Mouse (Mus musculus) CD4-positive helper T cell, adult 2 months (primary cell): ENCODE measurements around the gene Parg.
A peak's percentile ranks its signal among the peaks of the same experiment; 100 is the strongest.
"Not testable (repeated sequence)": the region's sequence is repeated elsewhere in the genome, so short reads cannot be mapped to it uniquely, and the experiment has no call there.

Source experiments
- DNase-seq: peaks from one replicate; pipeline ENCODE4 v3.0.0-alpha.2; 2012; ENCODE audit warnings: low read depth, missing footprints, low spot score

Gene Parg

DNA sequence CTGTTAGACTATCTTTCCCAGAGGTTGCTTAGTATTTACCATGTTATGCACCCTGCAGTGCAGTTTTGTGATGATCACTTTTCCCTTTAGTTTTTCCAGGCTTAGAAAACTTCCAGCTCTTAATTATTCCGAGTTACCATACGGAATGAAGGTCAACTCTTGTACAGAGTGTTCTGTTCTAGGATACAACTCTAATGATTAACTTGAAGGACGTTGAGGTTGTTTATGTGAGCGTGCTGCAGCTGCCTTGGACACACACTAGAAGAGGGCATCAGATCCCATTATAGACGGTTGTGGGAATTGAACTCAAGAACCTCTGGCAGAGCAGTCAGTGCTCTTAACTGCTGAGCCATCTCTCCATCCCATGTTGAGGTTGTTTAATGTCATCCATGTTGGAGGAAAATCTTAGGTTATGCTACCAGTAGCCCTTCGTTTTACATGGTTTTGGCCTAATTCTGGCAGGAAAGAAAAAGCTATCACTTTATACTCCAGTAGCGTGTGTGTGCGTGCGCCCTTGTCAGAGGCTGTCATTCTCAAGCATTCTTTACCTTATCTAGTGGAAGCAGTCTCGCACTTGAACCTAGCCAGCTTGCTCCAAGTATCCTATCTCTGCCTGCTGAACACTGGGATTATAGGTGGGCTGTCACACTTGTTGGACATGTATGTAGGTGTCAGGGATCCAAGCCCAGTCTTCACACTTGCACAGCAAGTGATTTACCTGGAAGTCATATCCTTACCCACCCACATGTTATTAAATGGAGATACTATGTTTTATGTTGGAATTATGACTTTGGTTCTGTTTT is 22.2 kb upstream of the Parg start:
- no peak for DNase-seq

DNA sequence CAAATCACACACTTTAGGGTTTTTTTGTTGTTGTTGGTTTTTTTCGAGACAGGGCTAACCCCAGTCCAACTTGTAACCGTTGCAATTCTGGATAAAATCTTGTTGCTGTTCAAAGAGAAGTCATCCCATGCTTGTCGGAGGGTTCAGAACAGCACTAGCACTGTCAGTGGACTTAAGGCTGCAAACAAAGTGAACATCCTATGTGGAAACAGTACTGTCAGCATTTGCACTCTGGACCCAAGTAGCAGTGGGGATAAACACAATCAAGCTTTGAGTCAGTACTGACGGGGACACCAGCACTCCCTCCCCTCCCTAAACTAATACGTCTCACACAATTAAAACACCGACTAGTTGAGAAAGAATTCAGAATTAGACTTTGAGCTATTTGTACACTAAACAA is 20.9 kb upstream of the Parg start:
- no peak for DNase-seq

DNA sequence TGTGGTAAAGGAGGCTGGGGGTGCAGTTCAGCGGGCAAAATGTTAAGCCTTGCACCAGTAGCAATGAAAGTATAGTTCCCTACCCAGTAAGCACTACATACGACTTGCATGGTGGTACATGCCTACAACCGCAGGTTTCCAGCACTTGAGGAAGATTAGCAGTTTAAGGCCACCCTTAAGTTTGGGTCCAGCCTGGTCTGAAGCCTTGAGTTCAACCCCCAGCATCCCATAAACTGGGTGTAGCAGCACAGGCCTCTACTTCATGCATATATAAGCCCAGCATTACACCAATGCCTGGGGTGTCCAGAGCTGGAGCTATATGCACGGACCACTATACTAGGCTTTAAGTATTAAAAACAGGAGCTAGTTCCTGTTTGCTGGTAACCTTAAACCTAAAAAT is 17.9 kb upstream of the Parg start:
- no peak for DNase-seq

DNA sequence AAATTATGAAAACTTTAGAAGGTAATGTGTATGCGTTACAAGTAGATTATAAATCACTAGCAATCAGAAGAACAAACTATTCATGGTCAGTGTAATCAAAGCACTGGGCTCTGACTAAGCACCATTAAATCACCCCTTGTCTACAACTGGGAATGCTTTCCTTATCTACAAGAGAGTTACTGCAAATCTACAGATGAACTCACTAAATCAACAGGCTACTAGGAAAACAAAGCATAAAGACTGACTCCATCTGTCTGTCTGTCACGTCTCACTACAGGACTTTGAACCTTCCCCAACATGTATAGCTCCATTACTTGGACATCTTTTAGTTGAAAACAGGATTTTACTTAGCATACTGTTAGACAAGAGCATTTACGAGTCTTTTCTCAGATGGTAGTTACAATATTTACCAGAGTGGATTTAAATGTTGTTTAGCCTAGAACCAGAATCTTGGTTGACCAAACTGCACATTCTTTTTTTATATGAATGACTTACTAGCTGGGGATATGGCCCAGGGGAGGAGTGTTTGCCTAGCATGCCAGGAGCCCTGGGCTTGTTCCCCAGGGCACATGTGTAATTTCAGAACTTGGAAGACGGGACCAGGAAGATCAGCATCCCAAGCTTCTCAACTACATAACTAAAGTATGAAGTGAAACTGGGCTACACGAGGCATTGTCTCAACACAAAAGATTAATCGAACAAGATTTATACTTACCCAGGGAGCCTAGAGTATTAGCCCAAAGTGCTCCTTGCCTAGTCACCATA is 10.9 kb upstream of the Parg start:
- no peak for DNase-seq

DNA sequence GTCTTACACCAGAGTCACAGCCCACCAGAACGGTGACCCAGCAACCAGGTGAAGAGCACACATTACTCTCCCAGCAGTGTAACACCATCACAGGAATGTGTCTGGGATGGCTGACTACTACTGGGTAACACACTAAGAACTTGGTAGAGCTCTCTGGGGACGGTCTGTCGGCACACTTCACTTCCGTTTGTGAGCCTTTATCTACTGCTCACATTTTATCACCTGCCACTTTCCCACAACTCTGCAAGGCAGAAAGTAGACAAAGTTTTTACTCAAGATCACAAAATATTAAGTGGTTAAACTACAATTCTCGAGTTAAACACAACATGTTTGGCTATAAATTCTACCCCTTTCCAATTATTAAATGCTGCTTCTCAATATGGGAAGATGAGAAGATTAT is 9.8 kb upstream of the Parg start:
- DNase-seq = no peak

DNA sequence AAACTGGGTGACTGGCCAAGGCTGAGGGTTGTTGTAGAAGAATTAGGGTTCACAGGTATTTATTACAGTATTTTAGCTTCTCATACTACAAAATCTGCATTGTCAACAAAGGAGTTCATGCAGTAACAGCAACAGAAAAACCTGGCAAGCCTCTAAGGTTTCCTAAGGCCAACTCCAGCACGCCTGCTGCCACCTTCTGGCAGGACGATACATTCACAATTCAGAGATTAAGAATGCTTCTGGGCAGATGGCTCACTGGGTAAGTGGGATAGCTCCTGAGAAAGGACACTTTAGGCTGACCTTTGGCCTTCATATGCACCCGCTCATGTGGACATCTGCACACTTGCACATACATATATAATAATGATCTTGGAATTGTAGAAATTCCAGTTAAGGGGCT is 9.3 kb upstream of the Parg start:
- peak; percentile 50 for DNase-seq

DNA sequence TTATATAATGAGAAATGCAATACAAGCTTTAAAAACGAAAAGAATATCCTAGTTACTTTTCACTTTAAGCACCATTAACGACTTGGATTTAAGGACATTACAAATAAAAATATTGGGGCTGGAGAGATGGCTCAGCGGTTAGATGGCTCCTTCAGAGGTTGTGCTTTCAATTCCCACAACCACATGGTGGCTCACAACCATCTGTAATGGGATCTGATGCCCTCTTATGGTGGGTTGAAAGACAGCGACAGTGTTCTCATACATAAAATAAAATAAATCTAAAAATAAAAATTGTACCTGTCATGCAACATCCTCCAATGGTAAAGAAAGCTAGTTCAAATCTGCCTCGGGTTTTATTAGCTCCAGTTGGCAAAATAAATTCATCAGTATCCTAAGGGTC is 8.2 kb upstream of the Parg start:
- DNase-seq = not testable (repeated sequence)

DNA sequence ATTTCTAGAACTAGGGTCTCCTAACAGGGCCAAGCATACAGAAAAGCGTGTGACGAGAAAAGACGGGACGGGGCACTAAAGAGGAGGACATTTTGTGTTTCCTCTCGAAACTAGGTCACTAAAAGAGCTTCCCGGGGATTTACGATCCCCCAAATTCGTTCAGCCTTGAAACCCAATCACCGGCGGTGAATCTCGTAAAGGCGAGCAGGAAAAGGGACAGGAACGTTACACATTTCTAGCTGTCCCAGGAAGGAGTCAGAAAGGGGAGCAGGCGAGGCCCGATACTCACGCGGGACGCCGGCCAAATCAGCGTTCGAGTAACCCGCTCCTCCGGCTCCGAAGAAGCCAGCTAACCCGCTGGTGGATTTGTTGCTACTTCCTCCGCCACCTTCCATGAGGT is 395 bp upstream of the Parg start:
- peak; percentile 44 for DNase-seq

DNA sequence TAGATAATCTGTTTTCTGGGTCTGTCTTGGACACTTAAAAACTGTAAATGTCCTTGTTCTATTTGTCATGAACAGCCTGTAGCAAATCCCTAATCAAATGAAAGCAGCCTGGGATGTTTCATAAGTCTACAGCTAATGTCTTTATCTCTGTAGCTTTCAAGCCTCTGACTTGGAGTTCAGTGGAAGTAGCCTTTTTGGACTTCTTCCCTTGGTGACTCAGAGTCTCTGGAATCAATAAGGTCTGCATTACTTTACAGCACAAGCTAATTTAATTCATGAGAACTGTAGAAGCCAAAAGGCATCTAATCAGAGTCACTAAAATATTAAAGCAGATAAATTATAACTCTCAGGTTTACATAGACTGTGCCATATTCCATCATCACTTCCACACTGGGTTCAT is 24.9 kb downstream of the Parg start:
- no peak for DNase-seq

DNA sequence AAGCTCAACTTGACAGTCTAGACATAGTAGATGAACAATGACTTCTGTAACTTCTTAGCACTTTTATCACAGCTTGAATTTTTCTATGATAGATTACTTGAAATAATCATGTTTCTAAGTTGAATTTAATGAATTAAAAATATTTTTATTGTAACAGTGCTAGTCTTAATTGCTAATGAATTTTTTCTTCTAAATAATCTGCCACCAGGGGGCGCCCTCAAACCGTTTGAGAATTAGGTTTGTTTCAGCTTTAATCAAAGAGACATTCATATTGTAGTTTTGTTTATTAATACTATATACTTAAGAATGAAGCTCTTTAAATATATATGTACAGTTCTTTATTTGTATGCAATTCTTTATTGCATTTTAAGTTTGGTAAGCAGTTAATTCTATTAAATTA is 27.2 kb downstream of the Parg start:
- peak; percentile 41 for DNase-seq

DNA sequence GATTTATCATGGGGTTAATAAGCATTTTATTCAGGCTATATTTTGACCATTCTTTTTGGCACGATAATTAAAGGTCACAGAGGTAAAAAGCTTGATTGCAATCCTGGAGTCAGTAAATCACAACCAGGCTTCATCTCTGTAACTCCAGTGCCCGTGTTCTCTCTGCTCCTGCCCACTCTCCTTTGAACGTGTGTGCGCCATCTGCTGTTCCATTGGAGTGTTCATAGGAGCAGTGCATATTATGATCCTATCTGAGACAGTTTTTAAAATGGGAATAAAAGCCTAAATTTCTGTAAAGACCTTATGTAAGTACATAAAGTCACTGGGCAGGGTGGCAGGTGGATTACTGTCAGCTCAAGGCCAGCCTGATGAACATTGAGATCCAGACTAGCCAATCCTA is 40.7 kb downstream of the Parg start:
- no peak for DNase-seq

DNA sequence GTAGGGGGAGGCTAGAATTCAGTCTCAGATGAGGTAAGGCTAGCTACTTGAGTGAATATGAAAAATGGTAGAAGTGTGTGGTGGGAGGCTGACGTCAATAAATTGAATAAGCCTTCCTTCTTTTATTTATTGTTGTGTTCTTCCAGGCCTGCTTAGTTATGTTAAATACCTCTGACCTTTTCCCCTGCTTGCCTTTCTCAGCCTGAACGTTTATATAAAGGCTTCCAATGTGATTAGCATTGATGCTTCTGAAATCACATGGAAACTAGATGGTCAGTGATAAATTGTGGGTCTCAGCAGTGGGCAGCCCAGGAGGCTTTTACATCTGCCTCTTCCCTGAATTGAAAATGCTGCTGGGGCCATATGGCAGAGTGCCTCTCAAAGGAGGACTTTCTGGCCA is 44.3 kb downstream of the Parg start:
- DNase-seq = no peak

DNA sequence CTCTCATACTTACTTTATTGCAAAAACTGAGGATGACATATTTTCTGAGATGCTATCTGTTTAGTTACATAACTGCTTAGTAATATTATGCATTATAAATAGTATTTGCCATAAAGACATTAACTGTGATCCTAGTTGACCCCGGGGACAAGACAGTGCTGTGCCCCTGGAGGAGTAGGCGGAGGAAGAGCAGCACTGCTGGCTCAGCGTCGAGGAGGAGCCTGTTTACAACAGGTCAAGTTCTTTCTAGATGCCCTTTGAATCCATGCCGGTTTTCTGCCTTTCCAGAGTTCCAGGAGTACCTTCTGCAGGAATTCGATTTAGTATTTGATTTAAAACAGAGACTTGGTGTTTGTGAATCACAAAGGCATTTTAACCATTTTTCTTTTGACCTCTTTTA is 47.9 kb downstream of the Parg start:
- no peak for DNase-seq

DNA sequence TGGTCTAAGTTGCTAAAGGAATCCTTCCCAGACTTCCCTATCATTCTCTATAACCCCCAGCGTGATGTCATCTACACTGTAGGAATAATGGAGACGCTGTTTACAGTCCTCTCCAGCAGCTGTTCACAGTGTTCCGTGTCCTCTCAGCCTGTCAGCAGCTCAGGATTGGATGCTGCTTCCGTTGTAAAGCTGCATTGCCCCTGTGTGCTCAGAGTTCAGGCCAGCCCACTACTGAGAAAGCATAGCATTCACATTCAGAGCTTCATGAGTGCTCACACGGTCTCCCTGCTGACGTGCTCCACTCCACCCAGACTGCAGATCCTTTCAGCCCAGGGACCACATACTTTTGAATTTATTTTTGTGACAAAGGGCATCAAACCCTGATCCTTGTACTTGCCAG is 59.1 kb downstream of the Parg start:
- DNase-seq = no peak

DNA sequence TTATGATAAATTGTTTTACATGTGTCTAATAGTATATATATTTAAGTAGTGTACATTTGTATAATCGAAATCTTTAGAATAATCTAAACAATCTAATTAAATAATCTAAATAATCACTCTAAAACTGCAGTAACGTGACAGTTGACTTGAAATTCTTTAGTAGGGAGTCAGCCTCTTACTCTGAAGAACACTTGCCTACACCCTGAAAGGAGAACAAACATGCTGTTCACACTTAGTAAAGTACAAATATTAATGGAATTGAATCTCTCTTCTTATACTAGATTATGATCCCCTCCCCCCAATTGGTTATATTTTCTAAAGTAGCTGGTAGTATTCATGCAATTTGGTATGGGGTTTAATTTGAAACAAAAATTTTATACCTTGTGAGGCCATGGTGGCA is 60.0 kb downstream of the Parg start:
- DNase-seq = no peak

DNA sequence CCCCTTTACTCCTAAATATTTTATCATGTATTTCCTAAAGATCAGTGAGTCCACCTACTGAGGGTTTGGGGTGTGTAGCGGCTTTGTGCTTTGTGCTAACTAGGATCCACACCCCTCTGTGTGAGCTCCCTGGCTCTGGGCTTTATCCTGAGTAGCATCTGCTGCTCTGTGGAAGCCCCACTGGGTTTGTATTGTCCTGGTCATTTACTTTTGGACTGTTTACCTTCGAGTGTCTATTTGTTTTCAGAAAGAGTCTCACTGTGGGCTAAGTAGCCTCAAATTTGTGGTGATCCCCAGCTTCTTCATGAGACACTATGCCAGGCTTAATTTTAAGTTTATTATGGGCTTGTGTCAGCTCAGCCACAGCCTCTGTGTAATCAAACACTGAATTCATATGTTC is 67.2 kb downstream of the Parg start:
- DNase-seq = no peak

DNA sequence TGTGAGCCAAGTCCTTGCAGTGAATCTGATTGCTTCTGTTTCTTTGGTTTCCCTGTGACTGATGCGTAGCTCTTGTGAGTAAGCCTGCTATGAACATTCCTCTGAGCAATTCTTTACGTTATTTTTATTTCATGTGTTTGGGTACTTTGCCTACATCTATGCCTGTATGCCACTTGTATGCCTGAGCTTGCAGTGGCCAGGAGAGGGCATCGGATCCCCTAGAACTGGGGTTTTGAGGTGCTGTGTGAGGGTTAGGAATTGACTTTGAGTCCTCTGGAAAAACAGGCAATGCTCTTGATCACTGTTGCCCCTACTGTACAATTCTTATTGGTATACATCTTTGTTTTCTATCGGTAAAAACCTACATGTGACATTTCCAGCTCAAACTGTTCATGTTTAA is 67.8 kb downstream of the Parg start:
- no peak for DNase-seq

DNA sequence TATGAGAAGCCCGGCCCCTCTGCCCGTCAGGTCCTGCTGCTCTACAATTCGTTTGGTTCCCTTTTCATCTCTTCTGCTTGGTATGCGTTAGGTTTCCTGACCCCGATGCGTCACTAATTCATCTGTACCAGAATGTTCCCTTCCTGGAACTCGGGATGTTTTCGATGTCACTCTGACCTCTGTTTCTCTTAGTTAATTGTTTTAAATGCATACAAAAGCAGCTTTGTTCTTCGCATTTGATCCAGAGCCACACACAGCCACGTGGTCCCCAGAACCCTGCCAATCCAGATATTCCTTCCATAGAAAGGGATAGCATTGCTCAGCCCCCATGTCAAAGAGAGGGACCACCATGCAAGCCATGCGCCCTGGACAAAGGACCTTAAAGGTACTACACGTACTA is 99.9 kb downstream of the Parg start:
- no peak for DNase-seq

DNA sequence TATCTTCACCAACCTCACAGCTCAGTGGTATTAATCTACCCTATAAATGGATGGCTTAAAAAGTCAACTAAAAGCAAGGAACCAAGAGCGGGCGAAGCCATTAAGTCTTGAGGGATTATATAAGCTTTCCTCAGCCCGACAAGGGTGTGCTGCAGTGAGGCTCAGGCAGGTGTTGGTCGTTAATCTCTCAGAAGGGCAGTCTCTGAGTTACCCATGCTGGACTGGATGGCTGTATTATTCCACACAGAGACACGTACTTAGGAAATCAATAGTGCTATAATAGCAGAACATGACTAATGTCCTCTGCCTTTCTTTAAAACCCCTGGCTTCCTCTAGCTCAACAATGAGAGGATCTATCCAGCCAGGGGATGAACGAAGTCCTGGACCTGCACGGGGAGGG is 100.7 kb downstream of the Parg start:
- no peak for DNase-seq

DNA sequence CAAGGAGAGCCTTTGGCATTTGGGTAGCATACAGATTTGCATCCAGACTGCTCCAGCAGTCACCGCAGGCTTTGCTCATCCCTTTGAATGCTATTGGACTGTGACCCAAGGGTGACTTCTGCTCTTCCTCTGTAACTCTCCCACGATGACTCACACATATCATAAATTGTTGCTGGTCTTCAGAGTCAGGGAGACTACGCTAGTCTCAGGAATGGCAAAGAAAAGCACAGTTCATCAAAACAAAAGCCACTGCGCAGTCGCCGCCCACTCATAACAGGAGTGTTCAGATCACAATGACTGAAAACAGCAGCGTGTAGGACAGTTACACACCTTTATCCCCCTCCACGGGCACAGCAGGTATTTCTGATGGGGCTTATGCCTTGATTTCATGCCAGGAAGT is 103.2 kb downstream of the Parg start:
- DNase-seq = no peak

DNA sequence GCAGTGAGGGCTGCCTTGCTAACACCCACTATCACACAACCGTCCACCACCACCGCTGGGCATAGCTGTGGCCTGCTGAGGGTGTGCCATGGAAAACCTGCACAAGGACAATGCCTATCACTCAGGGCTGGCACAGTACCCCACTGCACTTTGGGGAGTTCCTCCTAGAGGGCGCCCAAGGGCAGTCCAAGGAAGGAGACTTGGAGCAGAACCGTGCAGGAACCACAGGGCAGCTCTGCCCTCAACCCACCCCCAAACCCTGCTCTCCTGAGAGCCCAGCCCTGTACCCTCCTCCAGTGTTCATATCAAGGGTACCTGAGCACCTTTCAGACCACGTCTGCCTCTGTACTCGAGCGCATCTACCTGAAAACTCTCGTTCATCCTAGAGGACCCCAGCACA is 108.1 kb downstream of the Parg start:
- DNase-seq = no peak

DNA sequence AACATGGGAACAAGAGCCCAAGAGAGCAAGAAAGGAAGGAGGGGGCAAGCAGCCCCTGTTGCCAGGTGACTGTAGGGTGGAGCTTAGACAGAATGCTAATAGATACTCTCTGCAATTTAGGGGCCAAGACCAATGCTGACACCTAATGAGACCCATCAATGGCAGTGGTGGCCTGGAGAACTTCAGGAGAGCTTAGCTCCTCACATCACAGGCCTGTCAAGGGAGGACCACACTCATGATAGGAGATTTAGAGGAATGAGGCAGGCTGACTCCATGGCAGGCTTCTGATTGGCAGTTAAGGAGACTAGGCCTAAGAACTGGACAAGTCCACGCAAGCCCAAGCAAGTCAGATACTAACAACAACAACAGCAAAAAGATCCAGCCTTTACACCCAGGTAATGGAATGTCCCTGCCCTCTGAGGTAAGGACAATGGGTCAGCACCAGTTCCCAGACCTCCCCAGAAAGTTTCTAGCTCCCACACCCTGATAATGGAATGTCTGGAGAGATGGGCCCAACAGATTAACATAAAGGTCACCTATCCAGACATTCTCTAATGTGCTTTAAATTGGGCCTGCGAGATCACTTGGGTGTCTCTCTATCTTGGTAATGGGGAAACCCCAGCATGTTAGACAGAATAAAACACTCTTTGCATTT is 109.8 kb downstream of the Parg start:
- no peak for DNase-seq

DNA sequence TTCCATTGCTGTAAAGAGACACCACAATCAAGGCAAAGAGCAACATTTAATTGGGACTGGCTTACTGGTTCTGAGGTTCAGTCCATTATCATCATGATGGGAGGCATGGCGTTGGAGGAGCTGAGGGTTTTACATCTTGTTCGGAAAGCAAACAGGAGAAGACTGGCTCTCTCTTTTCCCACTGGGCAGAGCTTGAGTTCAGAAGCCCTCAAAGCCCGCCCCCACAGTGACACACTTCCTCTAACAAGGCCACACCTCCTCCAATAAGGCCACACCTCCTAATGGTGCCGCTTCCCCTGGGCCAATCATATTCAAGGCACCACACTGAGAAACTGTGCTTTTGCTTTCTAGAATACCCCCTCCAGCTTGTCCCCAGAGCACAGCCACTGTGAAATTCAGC is 116.1 kb downstream of the Parg start:
- no peak for DNase-seq
